In genomic region chr17:29035506-29035905, GRCm38 (mm10) we compare ENCODE assay signal across 9 mouse cellular contexts. TPM values are rescaled to one million over a fixed set of nuclear protein-coding genes. Genes with fewer than 3 reads are reported as not detected.
DNase-seq lines count a peak whose midpoint lies in the region; ATAC-seq and TF ChIP-seq lines count a peak whose summit lies in the region.
"Had no signal": no experiment of that assay in that cellular context is flagged by ENCODE, and none has a peak within 500 bp of the region (broad histone marks: within the 10 kb centered on the region; RNA-seq: fewer than 3 reads in every experiment).

No protein-coding gene starts in this region.

- no peak overlapping the region for H3K9ac ChIP-seq in liver, adult 2 months (ENCODE audit: low read depth, low read length)
- H3K9ac ChIP-seq in limb, embryonic 11.5 days (ENCODE audit: low read length): no peak overlapping the region
- no peak overlapping the region for H3K9ac ChIP-seq in neural tube, embryonic 14.5 days (replicated peaks; ENCODE audit: low read depth, low read length)

- peak overlapping the region; percentile 96 for H3K4me2 ChIP-seq in limb, embryonic 11.5 days (ENCODE audit: low read depth, severe bottlenecking)
- H3K4me2 ChIP-seq in neural tube, embryonic 14.5 days (ENCODE audit: low read depth, low read length): peak overlapping the region; percentile 100

- peak; percentile 59 for DNase-seq in liver, adult 2 months (ENCODE audit: extremely low read depth, low read depth, low spot score)
- no peak for DNase-seq in liver
- no peak for DNase-seq in forebrain, embryonic 10.5 days (ENCODE audit: extremely low spot score, low spot score)
- DNase-seq in limb, embryonic 11.5 days (ENCODE audit: low spot score): no peak
- DNase-seq in thymus, adult 2 months: no peak
- no peak for DNase-seq in layer of hippocampus, adult 18-20 months (ENCODE audit: low spot score in 2 of 2)
- no peak for DNase-seq in spleen, adult 18-20 months
- DNase-seq: adrenal gland, adult 2 months had no signal

- no peak overlapping the region for H3K4me3 ChIP-seq in liver, adult 2 months (ENCODE audit: insufficient read depth, low read depth, low read length)
- H3K4me3 ChIP-seq in forebrain, embryonic 10.5 days: peak overlapping the region; percentile 80
- H3K4me3 ChIP-seq in limb, embryonic 11.5 days (ENCODE audit: low read depth, low read length): peak overlapping the region; percentile 5; the same call in 1 of the 2 replicates
- peak overlapping the region; percentile 86 for H3K4me3 ChIP-seq in neural tube, embryonic 14.5 days (ENCODE audit: low read depth, low read length)
- H3K4me3 ChIP-seq in thymus, adult 2 months (ENCODE audit: control insufficient read depth, insufficient read depth, low read length): no peak overlapping the region

- no peaks in the 10 kb centered on the region for H3K27me3 ChIP-seq in liver, adult 2 months (ENCODE audit: control insufficient read depth, insufficient read depth, low read length)
- H3K27me3 ChIP-seq in forebrain, embryonic 10.5 days (ENCODE audit: poor library complexity, severe bottlenecking): no peaks in the 10 kb centered on the region
- H3K27me3 ChIP-seq in limb, embryonic 11.5 days (ENCODE audit: control insufficient read depth, insufficient read depth, low read length): no peaks in the 10 kb centered on the region
- no peaks in the 10 kb centered on the region for H3K27me3 ChIP-seq in neural tube, embryonic 14.5 days (ENCODE audit: control insufficient read depth, insufficient read depth, low read length)
- H3K27me3 ChIP-seq in thymus, adult 2 months (ENCODE audit: control insufficient read depth, insufficient read depth, low read length): no peaks in the 10 kb centered on the region

- no peak for ATAC-seq in limb, embryonic 11.5 days (ENCODE audit: insufficient number of reproducible peaks, low FRiP score, low TSS enrichment, low read depth)
- no peak for ATAC-seq in neural tube, embryonic 14.5 days (ENCODE audit: low read depth)

- H3K36me3 ChIP-seq in liver, adult 2 months (ENCODE audit: control insufficient read depth, insufficient read depth, low read length): peaks cover 39% of the 10 kb centered on the region
- H3K36me3 ChIP-seq in forebrain, embryonic 10.5 days (replicated peaks): peaks cover 67% of the 10 kb centered on the region
- H3K36me3 ChIP-seq in limb, embryonic 11.5 days (ENCODE audit: control insufficient read depth, insufficient read depth, low read length): peaks cover 31% of the 10 kb centered on the region
- peaks cover 39% of the 10 kb centered on the region for H3K36me3 ChIP-seq in neural tube, embryonic 14.5 days (ENCODE audit: control insufficient read depth, insufficient read depth, low read length)
- H3K36me3 ChIP-seq in thymus, adult 2 months (ENCODE audit: control insufficient read depth, insufficient read depth, low read length): peaks cover 48% of the 10 kb centered on the region

- H3K79me2 ChIP-seq in liver, adult 2 months (ENCODE audit: control insufficient read depth, insufficient read depth, low read length): peaks cover 23% of the 10 kb centered on the region; the same call in 1 of the 2 replicates

- H3K4me1 ChIP-seq in liver, adult 2 months (ENCODE audit: control insufficient read depth, insufficient read depth, low read length): peaks cover 10% of the 10 kb centered on the region
- peaks cover 39% of the 10 kb centered on the region for H3K4me1 ChIP-seq in forebrain, embryonic 10.5 days
- H3K4me1 ChIP-seq in limb, embryonic 11.5 days (ENCODE audit: control insufficient read depth, insufficient read depth, low read length): peaks cover 8% of the 10 kb centered on the region
- H3K4me1 ChIP-seq in neural tube, embryonic 14.5 days (ENCODE audit: control insufficient read depth, insufficient read depth, low read length): peaks cover 22% of the 10 kb centered on the region
- H3K4me1 ChIP-seq in thymus, adult 2 months (replicated peaks; ENCODE audit: control insufficient read depth, insufficient read depth, low read length): peaks cover 12% of the 10 kb centered on the region

- H3K27ac ChIP-seq in liver, adult 2 months (replicated peaks; ENCODE audit: insufficient read depth, low read depth, low read length): no peak overlapping the region
- no peak overlapping the region for H3K27ac ChIP-seq in forebrain, embryonic 10.5 days
- no peak overlapping the region for H3K27ac ChIP-seq in limb, embryonic 11.5 days (replicated peaks; ENCODE audit: low read depth, low read length)
- no peak overlapping the region for H3K27ac ChIP-seq in neural tube, embryonic 14.5 days (ENCODE audit: low read depth, low read length)
- H3K27ac ChIP-seq in thymus, adult 2 months (ENCODE audit: control insufficient read depth, insufficient read depth, low read length): no peak overlapping the region

- no peak for TF ChIP-seq CTCF in liver, adult 2 months (IDR thresholded peaks at IDR 0.05; ENCODE audit: low read depth, low read length)
- TF ChIP-seq CTCF in thymus, adult 2 months (IDR thresholded peaks at IDR 0.05; ENCODE audit: borderline replicate concordance, control insufficient read depth, extremely low read depth, insufficient read depth, low read length, poor library complexity): no peak

- no peak for TF ChIP-seq POLR2A in liver, adult 2 months (IDR thresholded peaks at IDR 0.05; ENCODE audit: extremely low read depth, insufficient read depth, low read length)
- TF ChIP-seq POLR2A in thymus, adult 2 months (IDR thresholded peaks at IDR 0.05; ENCODE audit: control insufficient read depth, extremely low read depth, insufficient read depth, low read length, poor library complexity): no peak

- H3K9me3 ChIP-seq in forebrain, embryonic 10.5 days: no peaks in the 10 kb centered on the region
- no peaks in the 10 kb centered on the region for H3K9me3 ChIP-seq in limb, embryonic 11.5 days (ENCODE audit: control insufficient read depth, low read length)
- H3K9me3 ChIP-seq in neural tube, embryonic 14.5 days (ENCODE audit: control insufficient read depth, low read length): no peaks in the 10 kb centered on the region

RNA-seq across cellular contexts. Expression of gene Srsf3, which starts 3.1 kb away (rescaled TPM):
- total RNA-seq in liver, adult 2 months (2014; rRNA removed): 41.4 and 47.3 TPM in 2 replicates
- 26.6 and 40.1 TPM in 2 replicates for polyA plus RNA-seq in liver, adult 2 months (2012; rRNA removed)
- 884 TPM in 2 replicates for polyA plus RNA-seq in forebrain, embryonic 10.5 days (2016; fragmentation: Nextera tagmentation; extraction: Ambion mirVana)
- polyA plus RNA-seq in limb, embryonic 11.5 days (2014; fragmentation: Nextera tagmentation; extraction: Ambion mirVana): 872 and 879 TPM in 2 replicates
- polyA plus RNA-seq in neural tube, embryonic 14.5 days (2014; fragmentation: Nextera tagmentation; extraction: Ambion mirVana): 423 and 489 TPM in 2 replicates
- polyA plus RNA-seq in thymus, adult 2 months (2012; rRNA removed): 544 TPM in 2 replicates
- 100 to 1,000 TPM; 136 to 144 TPM for total RNA-seq in layer of hippocampus, adult 18-20 months (2021)

RNA-seq across cellular contexts. Expression of gene Stk38, which starts 27.7 kb away (rescaled TPM):
- 45.8 and 52.2 TPM in 2 replicates for total RNA-seq in liver, adult 2 months (2014; rRNA removed)
- 52.0 and 54.4 TPM in 2 replicates for polyA plus RNA-seq in liver, adult 2 months (2012; rRNA removed)
- polyA plus RNA-seq in forebrain, embryonic 10.5 days (2016; fragmentation: Nextera tagmentation; extraction: Ambion mirVana): 117 and 119 TPM in 2 replicates
- polyA plus RNA-seq in limb, embryonic 11.5 days (2014; fragmentation: Nextera tagmentation; extraction: Ambion mirVana): 125 and 127 TPM in 2 replicates
- 82.4 and 99.1 TPM in 2 replicates for polyA plus RNA-seq in neural tube, embryonic 14.5 days (2014; fragmentation: Nextera tagmentation; extraction: Ambion mirVana)
- polyA plus RNA-seq in thymus, adult 2 months (2012; rRNA removed): 196 TPM in 2 replicates
- total RNA-seq in layer of hippocampus, adult 18-20 months (2021): 10 to 100 TPM; 41.2 to 43.2 TPM

RNA-seq across cellular contexts. Expression of gene Cdkn1a, which starts 55.3 kb away (rescaled TPM):
- total RNA-seq in liver, adult 2 months (2014; rRNA removed): 0.37 and 0.60 TPM in 2 replicates
- 6.9 and 9.3 TPM in 2 replicates for polyA plus RNA-seq in liver, adult 2 months (2012; rRNA removed)
- polyA plus RNA-seq in forebrain, embryonic 10.5 days (2016; fragmentation: Nextera tagmentation; extraction: Ambion mirVana): 14.0 and 16.8 TPM in 2 replicates
- polyA plus RNA-seq in limb, embryonic 11.5 days (2014; fragmentation: Nextera tagmentation; extraction: Ambion mirVana): 40.7 and 41.5 TPM in 2 replicates
- 59.8 and 81.1 TPM in 2 replicates for polyA plus RNA-seq in neural tube, embryonic 14.5 days (2014; fragmentation: Nextera tagmentation; extraction: Ambion mirVana)
- 28.4 and 31.1 TPM in 2 replicates for polyA plus RNA-seq in thymus, adult 2 months (2012; rRNA removed)
- total RNA-seq in layer of hippocampus, adult 18-20 months (2021): 10 to 100 TPM; 21.3 to 24.7 TPM

Comparison
In these comparisons a context has a peak if more than half of its experiments do, and no peak if none do; other contexts are left out.
1. H3K4me3 ChIP-seq: peak in forebrain, embryonic 10.5 days (single experiment), limb, embryonic 11.5 days (single experiment) and neural tube, embryonic 14.5 days (single experiment); none in liver, adult 2 months (single experiment) and thymus, adult 2 months (single experiment).
2. RNA of gene Srsf3, which starts 3.1 kb away (polyA plus RNA-seq): 884 TPM in forebrain, embryonic 10.5 days, 872 to 879 TPM in limb, embryonic 11.5 days, 544 TPM in thymus, adult 2 months and 423 to 489 TPM in neural tube, embryonic 14.5 days; 26.6 to 40.1 TPM in liver, adult 2 months; every median in the first group is over 10 times any median in the second.